Mouse (Mus musculus): ENCODE data around the gene 4930438A08Rik.

DNA sequence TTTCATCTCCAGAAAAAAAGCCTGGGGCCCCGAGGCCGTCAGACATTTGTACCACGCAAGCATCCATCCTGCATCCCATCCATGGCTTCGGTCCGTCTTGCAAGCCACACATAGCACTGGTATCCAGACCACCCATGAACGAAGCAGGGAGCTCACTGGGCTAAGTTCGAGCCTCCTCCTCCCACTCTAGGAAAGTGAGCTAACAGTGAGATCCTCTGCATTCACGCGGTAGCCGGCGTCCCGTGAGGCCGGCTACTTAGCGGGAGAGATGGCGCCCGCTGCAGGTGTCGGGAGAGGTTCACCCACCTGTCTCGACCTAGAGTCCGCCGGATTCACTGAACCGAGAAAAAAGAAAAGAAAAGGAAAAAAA, 55.3 kb downstream of the 4930438A08Rik start:
- no peak for TF ChIP-seq CTCF (IDR thresholded peaks at IDR 0.05)
- no peak; the same call in 1 of the 2 replicates for TF ChIP-seq POLR2A (IDR thresholded peaks at IDR 0.05; ENCODE audit: insufficient read depth, low read depth, low read length)
- TF ChIP-seq EP300 (IDR thresholded peaks at IDR 0.05; ENCODE audit: insufficient read depth, low read depth, low read length) = no peak
